Mouse (Mus musculus): Measurements from ENCODE around the gene Gm40193. TPM values are rescaled to one million over a fixed set of nuclear protein-coding genes. Genes with fewer than 3 reads are reported as not detected.

Gm40193 gene
- polyA plus RNA-seq, 1 experiment from 2014 or later: not detected

GRCm38 (mm10) chr11:70561937-70562286 lies 29.2 kb upstream of the Gm40193 start:
- H3K4me2 ChIP-seq (ENCODE audit: low read length): peak overlapping the region; percentile 78
- H3K4me3 ChIP-seq (ENCODE audit: low read depth, low read length): peak overlapping the region; percentile 85
- H3K9ac ChIP-seq (ENCODE audit: low read length): peak overlapping the region; percentile 73; the same call in 1 of the 2 replicates
- H3K9me3 ChIP-seq (ENCODE audit: control insufficient read depth, low read length): no peaks in the 10 kb centered on the region
- DNase-seq (ENCODE audit: low spot score) (no peak), ATAC-seq (replicated peaks; ENCODE audit: low FRiP score, low TSS enrichment, low read depth) (0 out of 2 replicates have a peak, but pooled peaks have one; percentile 2)
- H3K4me1 ChIP-seq (replicated peaks; ENCODE audit: control insufficient read depth, insufficient read depth, low read length): peaks cover 31% of the 10 kb centered on the region; the same call in 1 of the 2 replicates
- 2% methylated on average over 2 of the region's 2 CpGs for WGBS
- peaks cover 10% of the 10 kb centered on the region for H3K36me3 ChIP-seq (ENCODE audit: control insufficient read depth, insufficient read depth, low read length)
- H3K27ac ChIP-seq (ENCODE audit: low read depth): peak overlapping the region; percentile 81; the same call in 1 of the 2 replicates
- H3K27me3 ChIP-seq (replicated peaks; ENCODE audit: control insufficient read depth, insufficient read depth, low read length): no peaks in the 10 kb centered on the region

GRCm38 (mm10) chr11:70557545-70557944 lies 24.8 kb upstream of the Gm40193 start:
- peaks cover 7% of the 10 kb centered on the region; the same call in 1 of the 2 replicates for H3K4me1 ChIP-seq (replicated peaks; ENCODE audit: control insufficient read depth, insufficient read depth, low read length)
- ATAC-seq (replicated peaks; ENCODE audit: low FRiP score, low TSS enrichment, low read depth) (no peak), DNase-seq (ENCODE audit: low spot score) (no peak)
- no peak overlapping the region for H3K27ac ChIP-seq (ENCODE audit: low read depth)
- H3K4me3 ChIP-seq (ENCODE audit: low read depth, low read length): no peak overlapping the region
- WGBS: 91% methylated on average over 9 of the region's 9 CpGs
- H3K9me3 ChIP-seq (ENCODE audit: control insufficient read depth, low read length): no peaks in the 10 kb centered on the region
- peaks cover 5% of the 10 kb centered on the region; the same call in 1 of the 2 replicates for H3K36me3 ChIP-seq (ENCODE audit: control insufficient read depth, insufficient read depth, low read length)
- no peak overlapping the region for H3K9ac ChIP-seq (ENCODE audit: low read length)
- H3K27me3 ChIP-seq (replicated peaks; ENCODE audit: control insufficient read depth, insufficient read depth, low read length): no peaks in the 10 kb centered on the region
- H3K4me2 ChIP-seq (ENCODE audit: low read length): no peak overlapping the region

DNA sequence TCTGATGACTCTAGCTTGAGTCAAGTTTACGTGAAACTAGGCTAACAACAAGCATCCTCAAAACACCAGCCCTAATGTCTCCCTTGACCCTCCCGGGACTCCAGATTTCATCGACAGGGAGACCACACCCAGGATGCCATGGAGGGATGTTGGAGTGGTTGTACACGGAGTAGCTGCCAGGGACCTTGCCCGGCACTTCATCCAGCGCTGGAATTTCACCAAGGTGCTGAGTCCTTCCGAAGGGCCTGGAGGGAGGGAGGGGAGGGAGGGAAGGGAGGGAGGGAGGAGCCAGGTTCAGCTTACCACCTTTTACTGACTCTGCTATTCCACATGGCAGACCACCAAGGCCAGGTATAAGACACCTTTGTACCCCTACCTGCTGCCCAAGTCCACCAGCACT lies 21.2 kb upstream of the Gm40193 start:
- H3K9me3 ChIP-seq (ENCODE audit: control insufficient read depth, low read length): no peaks in the 10 kb centered on the region
- 19% methylated on average over 7 of the region's 7 CpGs for WGBS
- no peak overlapping the region for H3K27ac ChIP-seq (ENCODE audit: low read depth)
- H3K27me3 ChIP-seq (replicated peaks; ENCODE audit: control insufficient read depth, insufficient read depth, low read length): no peaks in the 10 kb centered on the region
- H3K4me2 ChIP-seq (ENCODE audit: low read length): no peak overlapping the region
- no peak overlapping the region for H3K4me3 ChIP-seq (ENCODE audit: low read depth, low read length)
- H3K4me1 ChIP-seq (replicated peaks; ENCODE audit: control insufficient read depth, insufficient read depth, low read length): no peaks in the 10 kb centered on the region; the same call in 1 of the 2 replicates
- no peak overlapping the region for H3K9ac ChIP-seq (ENCODE audit: low read length)
- H3K36me3 ChIP-seq (ENCODE audit: control insufficient read depth, insufficient read depth, low read length): peaks cover 5% of the 10 kb centered on the region; the same call in 1 of the 2 replicates
- no peak for ATAC-seq (replicated peaks; ENCODE audit: low FRiP score, low TSS enrichment, low read depth)
- DNase-seq (ENCODE audit: low spot score): no peak

- ATAC-seq (replicated peaks; ENCODE audit: low FRiP score, low TSS enrichment, low read depth): no peak
- H3K36me3 ChIP-seq (ENCODE audit: control insufficient read depth, insufficient read depth, low read length): no peaks in the 10 kb centered on the region
- no peaks in the 10 kb centered on the region for H3K9me3 ChIP-seq (ENCODE audit: control insufficient read depth, low read length)
- DNase-seq (ENCODE audit: low spot score): no peak
- no peak overlapping the region for H3K27ac ChIP-seq (ENCODE audit: low read depth)
- H3K27me3 ChIP-seq (replicated peaks; ENCODE audit: control insufficient read depth, insufficient read depth, low read length): no peaks in the 10 kb centered on the region
- no peak overlapping the region for H3K4me3 ChIP-seq (ENCODE audit: low read depth, low read length)
- H3K9ac ChIP-seq (ENCODE audit: low read length): no peak overlapping the region
- no peaks in the 10 kb centered on the region; the same call in 1 of the 2 replicates for H3K4me1 ChIP-seq (replicated peaks; ENCODE audit: control insufficient read depth, insufficient read depth, low read length)
- 85% methylated on average over 8 of the region's 8 CpGs for WGBS
- no peak overlapping the region for H3K4me2 ChIP-seq (ENCODE audit: low read length)
Measured at GRCm38 (mm10) chr11:70551526-70551925, 18.8 kb upstream of the Gm40193 start.

- H3K27ac ChIP-seq (ENCODE audit: low read depth): no peak overlapping the region
- H3K4me3 ChIP-seq (ENCODE audit: low read depth, low read length): no peak overlapping the region
- DNase-seq (ENCODE audit: low spot score): no peak
- no peak for ATAC-seq (replicated peaks; ENCODE audit: low FRiP score, low TSS enrichment, low read depth)
- no peak overlapping the region for H3K9ac ChIP-seq (ENCODE audit: low read length)
- H3K36me3 ChIP-seq (ENCODE audit: control insufficient read depth, insufficient read depth, low read length): no peaks in the 10 kb centered on the region
- H3K4me2 ChIP-seq (ENCODE audit: low read length): no peak overlapping the region
- H3K27me3 ChIP-seq (replicated peaks; ENCODE audit: control insufficient read depth, insufficient read depth, low read length): no peaks in the 10 kb centered on the region
- H3K4me1 ChIP-seq (replicated peaks; ENCODE audit: control insufficient read depth, insufficient read depth, low read length): peaks cover 8% of the 10 kb centered on the region; the same call in 1 of the 2 replicates
- WGBS: 66% methylated on average over 7 of the region's 7 CpGs
- H3K9me3 ChIP-seq (ENCODE audit: control insufficient read depth, low read length): no peaks in the 10 kb centered on the region
Measured at GRCm38 (mm10) chr11:70544496-70544895, 11.8 kb upstream of the Gm40193 start.

DNA sequence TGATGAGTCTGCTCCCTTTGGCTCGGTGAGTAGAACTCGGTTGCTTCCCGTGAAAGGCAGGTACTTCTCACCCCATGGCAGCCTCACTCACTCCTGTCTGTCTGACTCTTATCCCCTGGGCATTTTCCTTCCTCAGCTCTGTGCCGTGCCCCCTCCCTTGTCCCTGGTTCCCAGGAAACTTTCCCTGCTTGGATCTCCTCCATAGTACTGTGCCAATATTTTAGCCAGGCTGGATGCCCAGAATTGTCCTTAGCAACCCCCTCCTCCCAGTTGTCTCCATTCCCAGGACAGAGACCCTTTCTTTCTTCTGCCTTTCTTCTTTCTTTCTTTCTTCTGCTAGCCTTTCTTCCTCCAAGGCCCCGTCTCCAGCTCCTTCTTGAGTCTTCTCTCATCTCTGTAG lies 8.7 kb upstream of the Gm40193 start:
- Histone ChIP-seq H3K4me3 (ENCODE audit: low read depth, low read length) (no peak overlapping the region), H3K4me2 (ENCODE audit: low read length) (no peak overlapping the region), H3K4me1 (replicated peaks; ENCODE audit: control insufficient read depth, insufficient read depth, low read length) (peaks cover 8% of the 10 kb centered on the region; the same call in 1 of the 2 replicates), H3K27me3 (replicated peaks; ENCODE audit: control insufficient read depth, insufficient read depth, low read length) (no peaks in the 10 kb centered on the region), H3K27ac (ENCODE audit: low read depth) (no peak overlapping the region), H3K9ac (ENCODE audit: low read length) (no peak overlapping the region), H3K36me3 (ENCODE audit: control insufficient read depth, insufficient read depth, low read length) (no peaks in the 10 kb centered on the region), H3K9me3 (ENCODE audit: control insufficient read depth, low read length) (no peaks in the 10 kb centered on the region)
- WGBS: 84% methylated on average over 5 of the region's 5 CpGs
- ATAC-seq (replicated peaks; ENCODE audit: low FRiP score, low TSS enrichment, low read depth) (no peak), DNase-seq (ENCODE audit: low spot score) (no peak)

DNA sequence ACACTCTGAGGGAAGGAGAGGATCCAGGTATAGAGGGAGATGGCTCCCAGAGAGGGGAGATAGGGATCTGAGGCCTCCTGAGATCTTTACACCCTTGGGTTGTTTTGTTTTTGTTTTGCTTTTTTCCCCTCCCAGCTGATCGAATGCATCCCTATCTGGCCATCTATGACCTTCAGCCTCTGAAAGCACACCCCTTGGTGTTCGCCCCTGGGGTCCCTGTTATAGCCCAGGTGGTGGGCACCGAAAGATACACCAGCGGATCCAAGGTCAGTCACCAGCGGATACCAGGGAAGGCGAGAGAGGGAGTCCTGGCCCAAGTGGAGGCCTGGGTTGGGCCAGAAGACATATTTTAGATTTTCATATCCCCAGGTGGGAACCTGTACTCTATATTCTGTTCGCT lies 8.2 kb upstream of the Gm40193 start:
- peaks cover 8% of the 10 kb centered on the region; the same call in 1 of the 2 replicates for H3K4me1 ChIP-seq (replicated peaks; ENCODE audit: control insufficient read depth, insufficient read depth, low read length)
- H3K9ac ChIP-seq (ENCODE audit: low read length): peak overlapping the region; percentile 60; the same call in 1 of the 2 replicates
- H3K27ac ChIP-seq (ENCODE audit: low read depth): no peak overlapping the region
- DNase-seq (ENCODE audit: low spot score) (no peak), ATAC-seq (replicated peaks; ENCODE audit: low FRiP score, low TSS enrichment, low read depth) (no peak)
- H3K27me3 ChIP-seq (replicated peaks; ENCODE audit: control insufficient read depth, insufficient read depth, low read length): no peaks in the 10 kb centered on the region
- H3K36me3 ChIP-seq (ENCODE audit: control insufficient read depth, insufficient read depth, low read length): no peaks in the 10 kb centered on the region
- peak overlapping the region; percentile 56 for H3K4me3 ChIP-seq (ENCODE audit: low read depth, low read length)
- H3K9me3 ChIP-seq (ENCODE audit: control insufficient read depth, low read length): no peaks in the 10 kb centered on the region
- 87% methylated on average over 7 of the region's 7 CpGs for WGBS
- peak overlapping the region; percentile 72 for H3K4me2 ChIP-seq (ENCODE audit: low read length)

DNA sequence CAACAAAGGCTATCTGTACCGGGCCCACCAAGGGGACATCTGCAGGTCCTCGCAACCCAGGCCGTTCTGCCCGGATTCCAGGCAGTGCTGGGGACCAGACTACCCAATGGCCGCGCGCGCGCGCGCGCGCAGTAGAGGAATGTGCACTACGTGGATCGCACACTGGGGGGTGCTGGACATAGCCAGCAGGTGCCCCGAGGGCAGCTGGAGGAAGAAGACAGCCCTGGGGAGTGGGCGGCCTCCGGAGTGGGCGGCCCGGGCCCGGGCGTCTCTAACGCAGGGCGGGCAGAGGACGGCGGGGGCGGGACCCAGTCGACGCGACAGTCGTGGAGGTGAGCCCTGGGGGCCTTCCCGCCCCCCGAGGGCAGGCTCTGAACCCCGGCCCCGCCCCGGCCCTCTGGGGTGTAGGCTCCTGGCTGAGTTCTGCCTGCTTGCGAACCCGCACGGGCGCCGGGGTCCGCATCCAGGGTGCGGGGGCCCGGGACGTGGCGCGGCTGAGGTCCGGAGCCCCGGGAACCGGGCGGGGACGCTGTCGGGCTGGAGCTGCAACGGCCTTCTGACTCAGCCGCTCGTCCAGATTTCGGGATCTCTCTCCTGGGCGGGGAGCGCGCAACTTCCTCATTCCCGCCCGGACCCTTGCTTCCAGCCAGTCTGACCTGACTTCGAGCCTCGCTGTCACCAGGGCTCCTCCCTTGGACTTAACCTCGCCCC lies 7.3 kb upstream of the Gm40193 start, which contains the start of gene Pld2:
TSS of gene Pld2 (plus strand) at position 188 of the 711 bp plus-strand sequence.
- WGBS: 1% methylated on average over 59 of the region's 65 CpGs
- H3K4me2 ChIP-seq (ENCODE audit: low read length): peak within 1 kb of the TSS; percentile 72

More for the DNA sequence above, 7.3 kb upstream of the Gm40193 start, which contains the start of gene Pld2:
- no peaks in the 10 kb centered on the region for H3K9me3 ChIP-seq (ENCODE audit: control insufficient read depth, low read length)
- H3K4me1 ChIP-seq (replicated peaks; ENCODE audit: control insufficient read depth, insufficient read depth, low read length): peaks cover 8% of the 10 kb centered on the region; the same call in 1 of the 2 replicates
- H3K9ac ChIP-seq (ENCODE audit: low read length): peak within 1 kb of the TSS; percentile 60
- DNase-seq (ENCODE audit: low spot score): peak; percentile 95
- no peaks in the 10 kb centered on the region for H3K36me3 ChIP-seq (ENCODE audit: control insufficient read depth, insufficient read depth, low read length)
- peak; percentile 97 for ATAC-seq (replicated peaks; ENCODE audit: low FRiP score, low TSS enrichment, low read depth)
- peak within 1 kb of the TSS; percentile 56 for H3K4me3 ChIP-seq (ENCODE audit: low read depth, low read length)
- H3K27me3 ChIP-seq (replicated peaks; ENCODE audit: control insufficient read depth, insufficient read depth, low read length): no peaks in the 10 kb centered on the region
- peak within 1 kb of the TSS; percentile 72; the same call in 1 of the 2 replicates for H3K27ac ChIP-seq (ENCODE audit: low read depth)
